Mouse (Mus musculus) thymus, adult 2 months (tissue): ENCODE results near the gene Lsg1. TPM values are rescaled to one million over a fixed set of nuclear protein-coding genes. Genes with fewer than 3 reads are reported as not detected.

Experiments
- DNase-seq: peaks from one replicate; pipeline ENCODE4 v3.0.0; 2021
- H3K27ac ChIP-seq: fragments of 200-500 bp; 2 replicates; pipeline ENCODE4 v1.5.1; 2012; ENCODE audit warnings: low read length, control low read depth; ENCODE audit not compliant: control insufficient read depth, insufficient read depth
- H3K27me3 ChIP-seq: fragments of 200-500 bp; 2 replicates; pipeline ENCODE4 v1.6.1; 2012; ENCODE audit warnings: mild to moderate bottlenecking, low read length, moderate library complexity, mixed read lengths; ENCODE audit not compliant: control insufficient read depth, insufficient read depth
- H3K36me3 ChIP-seq: fragments of 200-500 bp; 2 replicates; pipeline ENCODE4 v1.6.1; 2012; ENCODE audit warnings: mild to moderate bottlenecking, low read length, moderate library complexity; ENCODE audit not compliant: control insufficient read depth, insufficient read depth
- H3K4me1 ChIP-seq: fragments of 200-500 bp; replicated peaks from 2 replicates; pipeline ENCODE4 v1.6.1; 2012; ENCODE audit warnings: low read length; ENCODE audit not compliant: control insufficient read depth, insufficient read depth
- H3K4me3 ChIP-seq: fragments of 200-500 bp; 2 replicates; pipeline ENCODE4 v1.5.1; 2012; ENCODE audit warnings: mild to moderate bottlenecking, low read length, control low read depth, moderate library complexity; ENCODE audit not compliant: control insufficient read depth, insufficient read depth
- CTCF ChIP-seq: fragments of 200-500 bp; IDR thresholded peaks from 2 replicates; pipeline ENCODE4 v1.5.1; 2012; ENCODE audit warnings: mild to moderate bottlenecking, control low read depth, low read length, moderate library complexity, borderline replicate concordance; ENCODE audit not compliant: control insufficient read depth, poor library complexity, insufficient read depth; ENCODE audit errors: extremely low read depth
- POLR2A ChIP-seq: fragments of 200-500 bp; IDR thresholded peaks from 2 replicates; pipeline ENCODE4 v1.6.1; 2012; ENCODE audit warnings: mild to moderate bottlenecking, low read length, control low read depth, moderate library complexity; ENCODE audit not compliant: control insufficient read depth, poor library complexity, insufficient read depth; ENCODE audit errors: extremely low read depth
- WGBS: fragments of 180-500 bp; shearing (Covaris S2); methylation state at CpG from one replicate; pipeline ENCODE4 v1.1.7; 2018; 5-methylcytosine and 5-hydroxymethylcytosine counted together
- polyA plus RNA-seq: library from polyadenylated mRNA; depleted of rRNA; stranded (reverse); fragments of >200 nt; gene quantifications from 2 replicates; pipeline ENCODE4 v1.2.3, GENCODE M21; 2012

Gene Lsg1
- polyA plus RNA-seq, 1 experiment, result 20.0 TPM

GRCm38 (mm10) chr16:30595356-30595755 is 8.0 kb upstream of the Lsg1 start:
- Histone ChIP-seq H3K27ac (no peak overlapping the region), H3K4me1 (peaks cover 3% of the 10 kb centered on the region), H3K4me3 (no peak overlapping the region), H3K36me3 (no peaks in the 10 kb centered on the region), H3K27me3 (no peaks in the 10 kb centered on the region)
- DNase-seq, result no peak
- no peak for TF ChIP-seq CTCF
- no peak for TF ChIP-seq POLR2A
- 84% methylated on average over 3 of the region's 3 CpGs for WGBS

GRCm38 (mm10) chr16:30591990-30592389 is 4.6 kb upstream of the Lsg1 start:
- H3K4me1 ChIP-seq, result no peaks in the 10 kb centered on the region
- H3K27ac ChIP-seq, result no peak overlapping the region
- H3K4me3 ChIP-seq, result no peak overlapping the region
- no peaks in the 10 kb centered on the region for H3K36me3 ChIP-seq
- no peaks in the 10 kb centered on the region for H3K27me3 ChIP-seq
- WGBS, result 67% methylated on average over 3 of the region's 3 CpGs
- no peak for DNase-seq
- TF ChIP-seq POLR2A, result no peak
- no peak for TF ChIP-seq CTCF

- H3K4me1 ChIP-seq, result 0 out of 2 replicates have a peak, but pooled peaks cover 4% of the 10 kb centered on the region
- no peaks in the 10 kb centered on the region for H3K27me3 ChIP-seq
- no peak overlapping the region for H3K4me3 ChIP-seq
- DNase-seq, result no peak
- no peak overlapping the region for H3K27ac ChIP-seq
- WGBS, result 65% methylated on average over 7 of the region's 7 CpGs
- TF ChIP-seq CTCF, result no peak
- TF ChIP-seq POLR2A, result no peak
- H3K36me3 ChIP-seq, result 0 out of 2 replicates have a peak, but pooled peaks cover under 1% of the 10 kb centered on the region
Observed at GRCm38 (mm10) chr16:30590264-30591209, 3.1 kb upstream of the Lsg1 start.

- no peak for TF ChIP-seq CTCF
- no peak for TF ChIP-seq POLR2A
- no peak overlapping the region for H3K27ac ChIP-seq
- 0 out of 2 replicates have a peak, but pooled peaks cover 4% of the 10 kb centered on the region for H3K4me1 ChIP-seq
- peak overlapping the region; percentile 78 for H3K4me3 ChIP-seq
- no peaks in the 10 kb centered on the region for H3K27me3 ChIP-seq
- no peak for DNase-seq
- 2% methylated on average over 19 of the region's 19 CpGs for WGBS
- H3K36me3 ChIP-seq, result peaks cover 27% of the 10 kb centered on the region
Observed at GRCm38 (mm10) chr16:30586935-30587493, 378 bp downstream of the Lsg1 start.

- no peak for DNase-seq
- no peak for TF ChIP-seq POLR2A
- TF ChIP-seq CTCF, result no peak
- no peak overlapping the region for H3K27ac ChIP-seq
- H3K4me3 ChIP-seq, result no peak overlapping the region
- WGBS, result 97% methylated on average over 5 of the region's 5 CpGs
- H3K36me3 ChIP-seq, result peaks cover 84% of the 10 kb centered on the region
- H3K4me1 ChIP-seq, result no peaks in the 10 kb centered on the region
- no peaks in the 10 kb centered on the region for H3K27me3 ChIP-seq
Observed at GRCm38 (mm10) chr16:30580765-30581164, 6.6 kb downstream of the Lsg1 start.

GRCm38 (mm10) chr16:30576392-30576791 is 11.0 kb downstream of the Lsg1 start:
- no peak overlapping the region for H3K27ac ChIP-seq
- no peak for TF ChIP-seq POLR2A
- no peak for TF ChIP-seq CTCF
- H3K4me1 ChIP-seq, result no peaks in the 10 kb centered on the region
- peaks cover 73% of the 10 kb centered on the region for H3K36me3 ChIP-seq
- no peak overlapping the region for H3K4me3 ChIP-seq
- H3K27me3 ChIP-seq, result no peaks in the 10 kb centered on the region
- DNase-seq, result no peak
- 98% methylated on average over 1 of the region's 1 CpGs for WGBS
